Mouse (Mus musculus): Measurements from ENCODE around the gene Tex26.

DNA sequence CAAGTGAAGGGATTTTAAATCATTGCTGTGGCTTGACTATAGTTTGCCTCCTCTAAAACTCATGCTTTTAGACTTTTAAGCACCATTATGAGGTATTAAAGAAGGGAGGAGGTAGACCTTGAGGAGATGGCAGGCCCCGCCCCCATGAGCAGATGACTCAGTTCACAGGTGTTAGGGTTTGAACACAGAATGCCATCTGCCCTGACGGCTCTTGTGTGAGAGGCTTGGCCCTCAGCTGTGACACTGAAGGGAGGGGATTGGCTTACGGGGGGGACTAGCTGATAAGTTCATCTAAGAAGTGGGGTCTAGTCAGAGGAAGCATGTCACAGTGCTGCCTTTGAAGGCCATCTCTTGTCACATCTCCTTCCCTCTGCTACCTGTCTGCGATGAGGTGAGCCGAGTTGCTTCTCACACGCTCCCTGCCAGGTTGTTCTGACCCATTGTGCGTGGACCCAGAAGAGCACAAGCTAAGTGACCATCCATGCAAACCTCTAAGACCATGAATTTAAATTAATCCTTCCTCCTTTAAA, 37.9 kb upstream of the Tex26 start:
- TF ChIP-seq CTCF (IDR thresholded peaks at IDR 0.05; ENCODE audit: low read depth, low read length) (no peak), POLR2A (IDR thresholded peaks at IDR 0.05; ENCODE audit: extremely low read depth, insufficient read depth, low read length) (no peak)
